Mouse (Mus musculus) heart, postnatal 0 days (tissue): ENCODE data around the gene Pth.

Experiments used
- CTCF ChIP-seq: IDR thresholded peaks from 2 replicates; pipeline ENCODE4 v1.5.1; 2016; ENCODE audit warnings: antibody characterized with exemption, control low read depth, low read depth
- EP300 ChIP-seq: IDR thresholded peaks from 2 replicates; pipeline ENCODE4 v1.6.1; 2016; ENCODE audit warnings: antibody characterized with exemption, low read depth

DNA sequence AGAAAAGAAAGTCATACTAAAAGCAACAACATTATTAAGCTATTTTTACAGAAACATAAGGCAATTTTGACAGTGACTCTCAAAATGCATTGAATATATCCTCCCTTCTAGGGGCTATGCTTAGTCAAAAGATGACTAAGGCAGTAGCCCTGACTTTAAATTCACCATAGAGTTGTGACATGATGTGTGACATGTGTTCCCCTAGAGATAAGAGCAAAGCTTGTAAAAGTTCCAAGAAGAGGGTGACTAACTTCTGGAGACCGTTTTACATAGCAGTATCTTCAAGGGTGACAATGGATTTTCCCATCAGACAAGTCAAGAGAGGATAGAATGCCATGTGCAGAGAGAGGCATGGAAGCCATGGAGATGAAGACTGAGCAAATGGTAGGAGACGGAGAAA lies 3.2 kb upstream of the Pth start:
- TF ChIP-seq CTCF (no peak), EP300 (no peak)
